Mouse (Mus musculus) colon, adult 2 months (tissue): Measurements from ENCODE around the gene Znrf1. TPM values are rescaled to one million over a fixed set of nuclear protein-coding genes. Genes with fewer than 3 reads are reported as not detected.

Source experiments
- polyA plus RNA-seq: library from polyadenylated mRNA; depleted of rRNA; stranded (reverse); fragments of >200 nt; gene quantifications from 2 replicates; pipeline ENCODE4 v1.2.3, GENCODE M21; 2012; rRNA removed

The Znrf1 gene
- polyA plus RNA-seq, result 63.1 and 68.8 TPM in 2 replicates

DNA sequence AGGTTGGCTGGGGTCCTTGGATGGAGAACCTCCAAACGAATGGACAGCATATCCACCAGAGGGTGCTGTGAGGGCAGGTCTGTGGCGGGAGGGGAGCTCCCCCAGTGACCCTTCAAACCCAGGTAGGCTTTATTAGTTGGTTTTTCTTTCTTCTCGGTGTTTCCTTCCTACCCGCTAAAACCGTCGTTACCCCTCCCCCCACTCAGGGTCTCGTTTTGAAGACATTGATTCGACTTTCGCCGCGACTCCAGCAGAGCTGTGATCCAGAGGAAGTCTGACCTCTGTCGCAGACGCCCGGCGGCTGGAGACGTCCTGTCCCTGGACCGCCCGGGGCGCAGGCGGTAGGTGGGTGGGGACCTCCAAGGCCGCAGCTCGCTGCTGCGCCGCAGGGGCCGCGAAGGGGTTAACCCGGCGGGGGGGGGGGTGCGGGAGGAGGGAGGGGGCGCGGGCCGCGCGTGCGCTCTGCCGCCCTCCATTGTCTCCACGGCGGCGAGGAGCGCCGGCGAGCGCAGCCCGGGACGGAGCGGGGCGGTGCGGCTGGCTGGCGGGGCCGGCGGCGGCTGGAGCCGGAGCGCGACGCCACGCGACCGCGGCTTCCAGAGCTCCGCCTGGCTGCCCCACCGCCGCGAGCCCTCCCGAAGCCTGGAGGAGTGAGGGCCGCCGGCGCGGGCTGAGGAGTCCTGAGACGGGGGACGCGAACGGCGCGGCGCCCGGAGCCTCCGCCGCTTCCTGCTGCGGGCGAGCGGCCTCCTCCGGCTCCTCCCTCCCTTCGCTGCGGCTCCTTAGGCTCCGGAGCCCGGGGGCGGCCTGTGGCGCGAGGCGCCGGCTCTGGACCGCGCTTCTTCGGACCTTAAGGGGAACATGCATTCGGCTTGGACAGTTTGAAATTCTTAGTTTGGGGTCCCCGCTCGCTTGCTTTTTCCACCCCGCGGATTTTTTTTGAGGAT is at the start of gene Znrf1:
Gene Znrf1, plus strand, starts transcription at position 67 of the 947 bp plus-strand sequence.

DNA sequence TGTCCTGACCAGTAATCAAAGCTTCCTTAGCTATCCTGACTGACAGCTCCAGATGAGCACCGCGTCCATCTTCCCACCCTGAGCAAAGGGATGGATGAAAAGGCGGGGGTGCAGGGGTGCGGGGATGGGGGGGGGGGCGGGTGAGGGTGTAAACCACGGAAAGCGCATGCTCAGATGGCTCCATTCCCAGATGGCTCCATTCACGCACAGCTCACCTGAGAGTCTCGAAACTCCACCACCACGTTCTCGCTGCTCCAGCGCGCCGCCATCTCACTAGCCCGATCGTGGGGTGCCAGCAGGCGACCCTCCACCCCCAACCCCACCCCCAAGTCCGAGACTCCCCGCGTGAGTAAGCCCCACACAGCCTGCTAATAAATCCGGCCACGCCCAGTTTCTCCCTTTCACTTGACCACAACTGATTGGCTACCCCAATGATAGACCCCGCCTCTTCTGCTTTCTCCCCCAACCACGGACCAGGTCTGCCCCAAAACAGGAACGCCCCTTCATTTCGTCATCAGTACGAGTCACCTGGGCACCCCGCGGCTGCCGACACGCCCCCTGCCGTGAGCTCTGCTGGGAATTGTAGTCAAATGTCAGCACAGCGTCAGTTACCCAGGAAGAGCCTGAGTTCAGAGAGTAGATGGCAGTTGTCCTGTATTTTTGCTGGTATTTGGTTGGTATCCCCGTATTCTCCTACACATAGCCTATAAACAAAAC is 14.0 kb upstream of the Znrf1 start, which contains the start of gene Wdr59:
Gene Wdr59, minus strand, starts transcription at position 380 of the 717 bp plus-strand sequence.

DNA sequence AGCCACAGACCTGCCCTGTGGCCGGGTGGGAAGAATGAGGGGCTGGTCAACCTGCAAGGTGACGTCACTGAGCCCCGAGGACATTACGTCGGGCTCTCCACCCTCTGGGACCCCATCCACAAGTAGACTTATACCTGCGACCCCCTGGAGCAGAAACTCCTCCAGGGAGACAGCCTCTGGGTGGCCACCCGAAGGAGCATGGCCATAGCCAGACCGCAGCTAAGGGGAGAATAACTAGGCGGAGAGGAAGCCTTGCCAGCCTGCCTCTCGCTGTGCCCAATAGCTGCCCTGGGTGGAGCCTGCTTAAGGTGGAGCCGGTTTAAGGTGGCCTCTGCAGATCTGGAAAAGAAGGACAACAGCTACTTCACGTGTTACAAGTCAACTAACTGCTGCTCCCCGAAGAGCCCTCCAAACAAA is 94.2 kb downstream of the Znrf1 start, which contains the start of gene Ldhd:
Gene Ldhd, minus strand, starts transcription at position 270 of the 417 bp plus-strand sequence.

DNA sequence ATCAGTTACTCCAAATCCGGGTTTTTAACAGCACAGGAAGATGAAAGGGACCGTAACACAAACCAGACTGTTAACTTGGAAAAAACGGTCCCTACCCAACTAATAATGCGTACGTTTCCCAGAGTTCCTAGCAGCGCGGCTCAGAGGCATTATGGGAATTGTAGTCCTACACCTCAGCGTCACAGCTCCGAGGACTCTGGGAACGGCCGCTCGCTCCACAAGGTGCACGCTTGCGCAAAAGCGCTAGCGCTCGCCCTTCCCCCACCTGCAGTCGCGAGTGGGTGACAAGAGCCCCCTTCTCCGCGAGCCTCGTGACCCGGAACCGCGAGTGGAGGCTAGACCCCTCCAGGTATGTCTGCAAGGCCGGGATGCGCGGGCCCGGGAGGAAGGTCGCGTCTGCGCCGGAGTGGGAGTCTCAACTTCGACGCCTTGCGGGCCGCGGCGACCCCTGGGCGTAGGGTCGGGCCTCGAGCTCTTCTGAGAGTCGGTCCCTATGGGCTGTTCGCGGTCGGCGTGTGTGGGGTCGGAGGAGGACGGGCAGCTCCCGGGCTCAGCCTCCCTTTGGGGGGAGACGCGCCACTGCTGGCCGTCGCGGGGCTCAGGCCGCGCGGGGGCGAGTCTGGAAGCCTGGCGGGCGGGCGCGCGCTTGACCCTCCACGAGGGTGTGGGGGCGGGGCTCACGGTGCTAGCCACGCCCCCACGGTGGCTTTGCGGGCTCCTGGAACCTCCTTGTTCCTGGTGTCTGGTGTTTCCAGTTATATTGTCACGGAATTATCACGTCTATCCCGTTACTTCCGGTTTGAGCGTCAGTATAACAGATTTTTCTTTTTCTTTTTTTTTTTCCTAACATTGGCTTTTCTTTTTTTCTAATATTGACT is 107.6 kb downstream of the Znrf1 start, which contains the start of gene Zfp1:
Gene Zfp1, plus strand, starts transcription at position 138 of the 878 bp plus-strand sequence.

Other genes starting within 250 kb of the Znrf1 start
- gene Rfwd3, start 235.9 kb upstream of the Znrf1 start, polyA plus RNA-seq, result 9.1 and 9.5 TPM in 2 replicates
- 2.6 TPM in 2 replicates for gene Mlkl, start 197.9 kb upstream of the Znrf1 start, polyA plus RNA-seq
- gene Fa2h, start 142.3 kb upstream of the Znrf1 start, polyA plus RNA-seq, result 138 and 159 TPM in 2 replicates
- 6.1 and 6.2 TPM in 2 replicates for gene Wdr59, start 14.0 kb upstream of the Znrf1 start, polyA plus RNA-seq
- gene Ldhd, start 94.3 kb downstream of the Znrf1 start, polyA plus RNA-seq, result 8.4 TPM in 2 replicates
- 2.9 and 3.0 TPM in 2 replicates for gene Zfp1, start 107.3 kb downstream of the Znrf1 start, polyA plus RNA-seq
- gene Ctrb1, start 154.9 kb downstream of the Znrf1 start, polyA plus RNA-seq, result 14.0 and 13,449 TPM in 2 replicates
- gene Bcar1, start 207.7 kb downstream of the Znrf1 start, polyA plus RNA-seq, result 121 and 122 TPM in 2 replicates